Mouse (Mus musculus) T-helper 1 cell (primary cell): ENCODE results near the gene Trpm3.

Source experiments
- in situ Hi-C: fragments of 300-600 bp; cut with MboI, MseI; formaldehyde crosslinking; loops from one replicate; pipeline ENCODE4 v1.15.1; 2025; ENCODE audit warnings: high pct_unique_total_duplicates

Gene Trpm3

DNA sequence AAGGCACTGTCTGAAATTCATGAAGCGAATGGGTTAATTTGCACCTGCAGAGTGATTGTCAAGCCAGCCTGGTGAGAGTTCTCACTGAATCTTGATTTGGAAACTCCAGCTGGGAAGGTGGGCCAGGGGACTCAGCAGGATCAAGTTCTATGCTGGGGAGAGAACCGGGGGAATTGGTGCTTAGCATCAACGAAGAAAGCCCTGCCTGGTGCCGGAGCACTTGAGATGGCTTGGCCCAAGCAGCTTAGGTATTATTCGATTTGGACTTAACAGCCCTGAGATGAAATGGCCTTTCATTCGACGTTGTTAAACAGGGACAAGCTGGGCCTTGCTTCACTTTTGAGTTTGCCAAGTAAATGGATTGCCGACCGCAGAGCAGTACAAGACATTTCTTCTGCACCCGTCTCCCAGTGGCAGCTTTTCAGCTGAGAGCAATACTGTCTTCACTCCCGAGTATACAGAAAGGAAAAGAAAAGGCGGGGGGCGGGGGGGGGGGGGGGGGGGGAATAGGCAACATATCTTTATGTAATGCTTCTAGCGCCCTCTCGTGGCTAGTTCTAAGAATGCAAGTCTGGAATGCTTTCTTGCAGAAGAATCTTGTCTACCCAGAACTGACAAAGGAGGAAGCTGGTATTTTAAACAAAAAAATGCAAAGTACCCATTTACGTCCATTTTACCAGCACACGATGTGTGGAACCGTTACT is 165.3 kb downstream of the Trpm3 start:
- in situ Hi-C loops, result loop anchor here (5.0 to 25.0 kb wide), 2 partner anchors 532 to 742 kb away; no protein-coding TSS in a partner anchor

DNA sequence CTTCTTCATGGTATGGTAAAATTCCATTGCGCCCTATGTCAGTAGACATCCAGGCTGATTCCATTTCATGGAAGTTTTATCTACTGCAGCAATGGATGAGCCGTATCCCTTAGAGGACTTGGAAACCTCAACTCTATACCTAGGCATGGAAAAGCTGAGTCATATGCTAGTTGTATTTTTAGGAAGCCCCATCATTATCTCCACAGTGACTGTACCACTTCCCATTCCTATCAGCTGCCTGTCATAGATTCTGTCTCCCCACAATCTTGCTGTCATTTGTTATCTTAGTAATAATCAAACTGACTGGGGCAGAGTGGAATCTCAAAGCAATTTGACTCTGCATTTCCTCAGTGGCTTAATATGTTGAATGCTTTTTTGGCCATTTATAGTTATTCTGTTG is 169.2 kb downstream of the Trpm3 start:
- in situ Hi-C loops, result loop anchor here (5.0 to 25.0 kb wide), 2 partner anchors 746 to 1281 kb away; no protein-coding TSS in a partner anchor

DNA sequence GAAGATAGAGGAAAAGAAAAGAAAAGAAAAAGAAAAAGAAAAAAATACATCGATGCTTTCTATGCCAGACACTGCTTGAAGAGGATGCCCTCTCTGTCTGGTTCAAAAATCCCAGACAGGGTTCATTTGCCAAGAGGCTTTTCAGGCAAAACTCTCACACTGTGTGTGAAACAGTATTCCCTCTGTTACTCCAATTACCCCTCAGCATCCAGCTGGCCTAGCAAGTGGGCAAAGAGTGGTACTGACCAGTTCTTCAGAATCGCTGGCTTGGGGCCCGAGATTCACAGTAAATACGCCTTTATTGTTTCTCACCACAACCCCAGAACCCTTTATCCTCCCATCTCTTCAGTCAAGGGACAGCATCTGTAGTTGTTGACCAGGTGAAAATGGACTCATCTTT is 178.5 kb downstream of the Trpm3 start:
- in situ Hi-C loops, result loop anchor here (25.0 kb wide), 1 partner anchor 755 kb away; no protein-coding TSS in a partner anchor

DNA sequence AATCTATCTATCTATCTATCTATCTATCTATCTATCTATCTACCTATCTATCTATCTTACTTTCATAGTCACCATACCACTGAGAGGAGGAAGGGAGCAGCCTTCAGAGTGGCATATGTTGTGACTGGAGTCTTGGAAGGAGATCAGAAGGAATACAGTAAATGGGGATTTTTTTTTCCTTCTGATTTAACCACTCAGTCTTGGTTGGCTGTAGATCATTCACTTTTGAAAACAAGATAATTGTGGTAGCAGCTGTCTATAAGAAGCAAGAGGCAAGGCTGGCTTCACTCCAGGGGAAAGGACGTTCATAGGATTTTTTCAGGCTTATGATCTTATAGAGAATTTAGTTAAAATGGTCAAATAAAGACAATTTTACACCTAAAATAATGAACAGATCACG is 188.0 kb downstream of the Trpm3 start:
- in situ Hi-C loops, result no loop called here

DNA sequence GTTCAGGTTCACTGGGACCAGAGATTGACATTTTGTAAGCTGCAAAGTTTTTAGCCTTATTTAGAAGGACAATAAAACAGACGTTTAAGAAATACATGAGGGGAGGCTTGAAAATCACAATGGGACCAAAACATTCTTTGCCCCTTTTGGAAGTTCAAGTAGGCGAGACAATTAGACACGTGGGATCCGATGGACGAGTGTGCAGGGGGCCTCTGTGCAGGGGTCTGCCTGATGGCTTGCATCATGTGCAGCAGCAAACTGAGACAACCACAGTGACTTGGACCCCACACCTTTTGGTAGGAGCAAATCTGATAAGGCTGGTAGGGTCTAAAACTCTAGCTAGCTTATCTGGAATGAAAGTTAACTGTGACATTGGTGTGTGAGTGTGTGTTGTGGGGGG is 188.4 kb downstream of the Trpm3 start:
- in situ Hi-C loops, result no loop called here

GRCm38 (mm10) chr19:22336278-22336677 is 197.4 kb downstream of the Trpm3 start:
- in situ Hi-C loops, result no loop called here

DNA sequence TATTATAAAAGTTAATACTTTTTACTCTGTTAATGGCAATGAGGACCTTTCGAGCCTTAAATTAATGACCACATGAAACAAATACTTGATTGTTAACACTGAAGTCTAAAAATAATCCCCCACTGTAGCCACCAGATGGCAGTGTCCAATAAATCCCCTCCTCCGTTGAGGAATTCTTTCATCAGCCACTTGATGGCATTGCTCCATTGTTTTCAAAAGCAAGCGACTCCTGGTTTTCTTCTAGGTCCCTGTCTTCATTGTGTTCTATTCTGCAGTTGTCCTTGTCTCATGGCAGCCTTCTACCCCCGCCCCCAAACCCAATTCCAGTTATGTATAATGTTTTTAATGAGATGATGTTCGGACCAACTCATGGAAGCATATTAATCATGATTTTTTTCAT is 198.6 kb downstream of the Trpm3 start:
- in situ Hi-C loops, result no loop called here

GRCm38 (mm10) chr19:22338927-22339326 is 200.1 kb downstream of the Trpm3 start:
- in situ Hi-C loops, result no loop called here

DNA sequence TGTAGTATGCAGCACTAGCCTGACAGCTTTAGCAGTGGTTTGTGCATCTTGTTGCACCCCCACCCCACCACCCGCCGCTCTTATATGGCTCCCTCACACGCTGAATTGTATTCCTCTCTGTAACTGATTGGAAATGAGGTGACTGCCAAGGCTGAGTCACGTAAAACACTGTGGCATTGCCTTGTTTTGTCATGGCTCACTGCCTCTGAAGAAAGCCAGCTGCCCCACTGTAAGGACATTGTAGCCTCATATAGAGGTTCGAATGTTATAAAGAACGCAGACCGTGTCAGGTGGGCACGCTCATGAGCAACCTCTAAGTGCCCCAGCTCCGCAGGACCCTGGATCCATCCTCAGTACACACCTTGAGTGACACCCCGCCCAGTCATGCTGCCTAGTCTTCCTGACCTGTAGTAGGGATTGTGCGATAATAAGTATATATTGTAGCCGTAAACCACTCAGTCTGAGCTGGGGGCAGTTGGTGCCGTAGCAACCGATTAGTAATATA is 215.2 kb downstream of the Trpm3 start:
- in situ Hi-C loops, result no loop called here

DNA sequence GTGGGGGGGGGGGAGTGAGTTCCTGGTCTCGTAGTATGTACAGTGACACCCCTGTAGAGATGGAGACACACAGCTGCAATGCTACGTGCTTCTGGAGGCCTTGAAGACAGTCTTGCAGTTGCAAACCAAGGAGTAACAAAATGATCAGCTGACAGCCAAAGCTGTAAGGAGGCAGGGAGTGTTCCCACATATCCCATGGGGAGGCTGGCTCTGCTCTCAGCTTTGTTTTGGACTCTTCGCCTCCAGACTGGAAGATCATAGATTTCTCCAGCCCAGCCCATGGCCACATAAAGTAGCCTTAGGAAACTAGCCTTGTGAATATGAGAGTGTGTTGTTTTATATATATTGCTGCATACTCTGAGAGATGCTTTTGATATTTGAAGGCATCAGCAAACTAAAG is 248.0 kb downstream of the Trpm3 start:
- in situ Hi-C loops, result no loop called here

- in situ Hi-C loops, result no loop called here
Measured at GRCm38 (mm10) chr19:22394700-22395099, 255.9 kb downstream of the Trpm3 start.

GRCm38 (mm10) chr19:22404049-22404448 is 265.2 kb downstream of the Trpm3 start:
- in situ Hi-C loops, result no loop called here

DNA sequence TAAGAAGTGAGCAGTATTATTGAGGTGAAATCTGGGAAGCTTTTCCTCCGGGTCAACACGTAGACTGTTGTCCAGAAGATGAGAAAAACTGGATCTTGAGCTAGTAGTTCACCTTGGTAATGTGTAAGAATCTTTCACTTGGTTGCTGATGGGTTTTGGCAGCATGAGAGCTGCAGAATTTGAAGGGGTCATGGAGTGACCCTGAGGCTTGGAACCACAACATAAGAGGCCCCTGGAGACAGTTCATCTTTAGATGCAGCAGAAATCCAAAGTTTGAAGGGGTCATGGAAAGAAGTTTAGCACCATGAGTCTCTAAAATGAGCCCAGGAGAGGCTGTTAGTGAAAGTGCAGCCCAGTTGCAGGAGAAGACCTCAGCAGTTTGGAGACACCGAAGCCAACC is 279.4 kb downstream of the Trpm3 start:
- in situ Hi-C loops, result no loop called here

DNA sequence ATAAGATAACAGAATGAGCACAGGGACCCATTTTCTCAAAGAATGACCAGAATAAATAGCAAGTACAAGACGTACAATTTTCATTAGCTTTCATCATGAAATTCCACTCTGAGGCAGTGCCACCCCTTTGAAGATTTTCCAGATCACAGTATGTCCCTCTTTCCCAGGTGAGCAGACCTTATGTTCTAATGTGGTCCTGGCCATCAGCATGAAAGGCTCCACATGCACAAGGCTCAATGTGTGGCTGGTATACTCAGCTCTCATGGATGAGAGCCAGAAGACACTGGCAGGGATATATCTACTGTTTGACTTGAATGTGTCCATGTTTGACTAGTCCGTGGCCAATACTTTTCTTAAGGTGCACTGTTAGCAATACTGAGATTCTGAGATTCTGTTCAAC is 298.4 kb downstream of the Trpm3 start:
- in situ Hi-C loops, result no loop called here

DNA sequence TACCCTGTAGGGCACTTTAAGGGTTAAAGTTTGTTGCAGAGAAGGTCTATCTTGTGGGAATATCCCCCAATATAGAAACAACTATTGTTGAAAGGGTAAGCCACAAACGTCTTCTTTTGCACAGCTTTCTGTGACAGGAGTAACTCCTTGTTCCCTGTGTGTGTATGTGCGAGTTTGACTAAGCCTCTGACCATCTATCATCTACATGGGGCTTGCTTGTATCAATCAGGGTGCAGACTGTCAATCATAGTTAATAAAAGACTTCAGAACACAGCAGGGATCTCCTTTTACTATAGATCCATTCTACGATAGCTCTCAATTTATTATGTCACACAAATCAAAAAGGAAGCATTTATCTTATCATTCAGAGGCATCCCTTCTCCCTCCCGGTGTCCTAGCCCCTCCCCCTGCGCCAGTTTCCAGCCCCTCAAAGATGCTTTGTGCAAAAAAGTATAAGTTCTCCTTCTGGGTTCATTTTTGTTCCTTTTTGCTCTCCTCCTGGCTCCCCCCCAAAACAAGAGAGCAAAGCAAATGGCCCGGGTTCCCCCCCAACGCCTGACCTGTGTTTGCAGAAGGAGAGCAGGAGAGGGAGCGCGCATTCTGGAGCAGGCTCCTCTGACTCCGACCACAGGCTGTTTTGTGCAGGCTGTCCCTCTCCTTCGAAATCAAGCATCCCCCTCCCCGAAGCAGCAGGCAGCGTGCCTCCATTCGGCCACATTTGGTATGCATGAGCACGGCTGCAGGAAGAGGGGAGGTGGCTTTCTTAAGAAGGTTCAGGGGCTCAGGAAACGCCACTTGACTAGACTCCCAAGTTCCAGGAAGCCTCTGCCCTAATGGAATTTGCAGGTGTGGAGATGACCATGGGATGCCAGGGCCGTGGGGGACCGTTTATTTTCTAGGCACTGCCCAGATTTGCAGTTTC is 308.8 kb downstream of the Trpm3 start:
- in situ Hi-C loops, result no loop called here

DNA sequence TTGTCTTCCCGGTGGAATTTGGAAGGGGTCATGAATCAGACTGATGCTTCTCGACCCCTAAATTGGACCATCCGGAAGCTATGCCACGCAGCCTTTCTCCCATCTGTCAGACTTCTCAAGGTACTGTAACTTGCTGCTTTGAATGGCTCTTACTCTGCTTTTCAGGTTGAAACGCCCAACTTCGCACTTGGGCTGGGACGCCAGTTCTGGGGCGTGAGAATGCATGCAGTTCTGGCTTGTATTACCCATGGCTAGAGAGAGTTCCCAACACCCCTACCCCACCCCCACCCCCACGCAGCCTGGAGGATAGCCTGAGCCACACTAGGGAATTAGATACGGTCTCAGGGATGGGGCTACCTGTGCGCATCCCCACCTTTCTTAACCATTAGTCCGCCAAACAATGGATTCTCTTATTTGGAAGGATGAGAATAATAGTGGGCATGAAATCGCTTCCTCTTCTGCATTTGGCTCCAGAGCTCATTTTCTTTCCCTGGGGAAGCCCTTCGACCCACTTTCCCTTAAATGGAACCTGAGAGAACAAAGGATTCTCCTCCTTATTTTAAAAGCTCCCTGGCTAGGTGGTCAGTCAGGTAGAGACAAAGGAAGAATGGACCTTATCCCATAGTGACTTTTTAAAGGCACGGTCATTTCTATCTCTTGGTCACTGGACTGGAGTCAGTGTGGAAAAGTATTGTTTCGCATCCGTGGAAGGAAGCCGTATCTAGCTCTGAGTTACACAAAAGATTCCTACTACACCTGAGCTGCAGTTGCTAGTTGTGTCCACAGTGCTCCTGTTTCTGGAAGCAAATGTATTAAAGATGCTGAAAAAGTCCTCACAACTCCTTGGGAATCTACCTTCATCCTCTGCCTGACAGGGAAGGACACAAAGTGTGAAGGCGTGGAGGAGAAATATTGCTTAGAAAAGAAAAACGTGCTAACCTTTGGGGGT is 309.8 kb downstream of the Trpm3 start:
- in situ Hi-C loops, result no loop called here

DNA sequence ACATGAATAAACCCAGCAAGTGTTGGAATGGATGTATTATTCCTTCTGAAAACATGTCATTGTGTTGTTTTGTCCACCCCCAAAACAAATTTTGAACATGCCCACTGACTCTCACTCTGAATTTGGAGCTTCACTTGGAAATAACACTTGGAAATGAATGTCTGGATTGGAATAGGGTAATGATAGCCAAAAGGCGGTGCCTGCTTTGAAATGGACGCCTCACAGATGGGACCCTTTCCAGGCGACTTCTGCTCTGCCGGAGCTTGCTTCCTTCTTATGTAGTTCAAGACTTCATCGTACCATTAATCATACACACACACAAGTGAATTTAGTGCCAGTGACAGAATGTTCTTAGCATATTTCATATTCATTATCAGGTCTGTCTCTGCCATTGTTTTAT is 312.4 kb downstream of the Trpm3 start:
- in situ Hi-C loops, result no loop called here

DNA sequence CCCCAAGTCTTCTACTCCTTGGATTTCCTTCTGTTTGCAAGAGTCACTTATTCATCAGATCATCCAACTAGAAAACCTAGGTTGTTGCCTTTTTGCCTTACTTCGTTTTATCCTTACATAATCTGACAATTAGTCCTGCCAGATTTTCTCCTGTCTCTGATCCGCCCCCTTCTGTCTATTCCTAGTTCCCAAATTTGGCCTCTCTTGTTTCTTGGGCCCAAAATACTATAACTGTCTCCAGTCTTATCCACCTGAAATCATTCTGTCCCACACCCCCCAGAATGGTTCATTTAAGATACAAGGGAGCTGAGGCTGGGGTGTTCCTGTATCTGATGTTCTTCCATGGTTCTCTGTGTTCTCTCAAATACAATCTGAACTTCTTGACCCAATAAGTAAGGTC is 318.1 kb downstream of the Trpm3 start:
- in situ Hi-C loops, result no loop called here

GRCm38 (mm10) chr19:22462043-22462442 is 323.2 kb downstream of the Trpm3 start:
- in situ Hi-C loops, result no loop called here

DNA sequence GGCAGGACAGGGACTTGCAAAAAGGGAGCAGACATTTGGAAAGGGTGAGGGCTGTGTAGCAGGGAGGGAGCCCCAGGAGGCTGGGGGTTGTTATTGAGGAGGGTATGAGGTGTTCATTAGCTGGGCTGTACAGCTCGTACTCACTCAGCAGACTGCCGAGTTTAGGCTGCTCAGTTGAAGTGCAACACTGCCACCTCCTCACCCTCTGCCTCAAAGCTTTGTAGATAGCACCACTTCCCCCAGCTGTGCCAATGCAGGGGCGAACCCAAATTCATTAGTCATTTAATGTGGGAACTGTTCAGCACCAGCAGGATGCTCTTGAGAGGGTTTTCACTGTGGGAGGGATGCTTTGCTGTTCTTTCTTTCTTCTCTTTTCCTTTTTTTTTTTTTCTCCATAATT is 324.7 kb downstream of the Trpm3 start:
- in situ Hi-C loops, result no loop called here

DNA sequence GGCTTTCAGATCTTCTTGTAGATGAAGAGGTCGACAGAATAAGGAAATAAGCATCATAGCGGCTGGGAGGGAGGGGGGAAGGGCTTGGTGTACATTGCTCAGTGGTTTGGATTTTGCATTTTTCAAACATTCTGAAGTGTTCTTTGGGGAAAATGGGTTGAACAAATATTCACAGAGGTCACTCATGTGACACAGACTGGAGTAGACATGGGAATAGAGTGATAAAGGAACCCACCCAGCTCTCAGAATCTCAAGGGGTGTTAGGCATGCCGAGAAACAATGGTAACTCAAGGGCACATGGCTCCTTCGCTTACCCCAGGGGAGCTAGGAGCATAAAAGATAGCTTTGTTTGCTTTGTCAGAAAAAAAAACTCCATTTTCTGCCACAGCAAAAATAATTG is 330.8 kb downstream of the Trpm3 start:
- in situ Hi-C loops, result no loop called here
